Mouse (Mus musculus): ENCODE measurements around the gene Adamts7.

Adamts7 gene

DNA sequence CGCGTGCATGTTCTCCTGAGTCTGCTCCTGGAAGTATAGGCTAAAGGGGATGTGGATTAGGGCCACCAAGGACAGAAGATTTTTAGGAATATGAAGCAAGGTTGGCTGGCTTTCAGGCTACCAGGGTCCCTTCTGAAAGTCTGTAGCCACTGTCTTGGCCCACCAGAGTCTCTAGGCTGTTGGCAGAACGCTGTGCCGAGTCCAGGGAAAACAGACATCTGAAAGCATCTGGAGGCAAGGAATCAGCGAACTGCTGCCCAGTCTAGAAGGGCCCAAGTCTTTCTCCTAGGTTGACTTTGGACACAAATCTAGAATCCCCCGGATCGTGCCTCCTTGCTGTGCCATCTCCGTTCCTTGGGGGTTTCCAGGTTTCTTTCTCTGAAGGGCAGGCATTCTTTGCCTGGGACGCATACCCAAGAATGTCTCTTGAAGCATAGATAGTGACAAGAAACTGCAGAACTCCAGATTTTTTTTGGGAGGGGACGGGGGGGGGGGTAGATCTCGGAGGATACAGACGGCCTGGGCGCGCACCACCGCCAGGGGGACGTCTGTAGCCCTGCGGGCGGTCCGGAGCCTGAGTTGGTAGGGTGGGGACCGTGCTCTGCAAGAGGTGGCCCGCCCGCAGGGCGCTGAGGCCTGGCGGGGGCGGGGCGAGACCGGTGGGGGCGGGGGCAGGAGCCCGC is 485 bp upstream of the Adamts7 start:
- DNase-seq: peak; percentile 70

DNA sequence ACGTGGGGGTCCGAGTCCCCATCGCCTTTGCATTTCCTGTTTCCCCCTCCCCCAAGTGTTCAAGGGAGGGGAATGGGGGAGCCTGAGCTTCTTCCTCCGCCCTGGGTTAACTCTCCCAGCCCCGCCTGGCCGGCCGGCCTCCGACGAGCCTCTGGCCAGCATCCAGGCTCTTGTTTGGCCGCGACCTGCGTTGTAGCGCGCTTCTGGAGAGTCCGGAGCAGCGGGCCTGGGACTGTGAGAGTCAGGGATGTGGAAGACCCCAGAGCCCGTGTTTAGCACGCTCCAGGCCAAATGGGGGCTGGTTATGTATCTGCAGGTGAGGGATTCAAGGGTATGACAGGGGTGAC is 853 bp downstream of the Adamts7 start:
- DNase-seq: no peak

DNA sequence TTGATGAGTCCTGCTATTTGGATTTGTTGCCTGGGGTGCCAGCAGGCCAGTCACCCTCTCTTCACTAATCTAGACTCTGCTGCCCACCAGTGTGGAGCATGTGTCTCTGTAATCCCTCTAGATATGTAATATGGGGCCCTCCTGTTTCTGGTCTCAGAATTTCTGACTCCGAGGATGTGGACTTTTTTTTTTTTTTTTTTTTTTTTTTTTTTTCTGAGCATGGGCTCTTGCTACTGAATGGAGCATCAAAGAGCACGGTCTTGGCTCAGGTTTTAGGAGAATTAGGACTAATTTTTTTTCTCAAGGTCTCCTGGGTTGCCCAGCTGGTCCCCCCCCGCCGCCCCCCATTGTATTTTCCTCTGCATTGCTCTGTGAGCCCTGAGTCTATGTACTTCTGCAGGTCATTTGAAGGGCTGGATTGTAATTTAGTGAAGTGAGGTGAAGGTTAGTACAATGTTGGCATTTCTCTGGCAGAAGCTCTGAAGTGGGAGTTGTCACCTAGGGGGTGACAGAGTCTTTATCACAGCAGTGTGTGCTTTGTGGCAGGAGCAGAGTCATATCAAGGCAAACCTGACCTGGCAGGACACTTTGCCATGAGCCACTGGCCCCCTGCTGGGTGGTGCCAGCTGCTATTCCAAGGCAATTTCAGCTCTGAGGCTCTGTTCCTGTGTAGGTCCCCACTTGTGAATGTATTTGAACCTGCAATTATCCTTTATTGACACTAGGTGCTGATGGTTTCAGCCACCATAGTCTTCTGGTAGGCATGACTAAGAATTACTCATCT is 2.0 kb downstream of the Adamts7 start:
- DNase-seq: no peak

DNA sequence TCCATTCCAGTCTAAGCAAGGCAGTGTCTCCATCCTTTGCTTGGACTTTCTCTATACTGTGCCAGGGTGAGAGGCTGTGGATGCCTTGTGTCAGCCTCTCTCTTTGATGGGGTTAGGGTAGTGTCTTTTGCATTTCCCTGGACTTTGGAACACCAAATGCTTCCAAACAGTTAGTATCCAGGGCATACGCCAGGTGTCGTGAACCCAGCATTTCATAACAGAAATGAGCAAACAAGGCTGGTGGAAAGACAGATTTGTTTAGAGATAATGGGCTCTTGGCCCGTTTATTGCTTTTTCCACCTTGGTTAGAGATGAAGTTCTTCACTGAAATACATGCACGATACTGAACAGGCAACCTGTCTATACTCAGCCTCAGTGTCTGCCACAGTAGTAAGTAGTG is 2.7 kb downstream of the Adamts7 start:
- DNase-seq: no peak

DNA sequence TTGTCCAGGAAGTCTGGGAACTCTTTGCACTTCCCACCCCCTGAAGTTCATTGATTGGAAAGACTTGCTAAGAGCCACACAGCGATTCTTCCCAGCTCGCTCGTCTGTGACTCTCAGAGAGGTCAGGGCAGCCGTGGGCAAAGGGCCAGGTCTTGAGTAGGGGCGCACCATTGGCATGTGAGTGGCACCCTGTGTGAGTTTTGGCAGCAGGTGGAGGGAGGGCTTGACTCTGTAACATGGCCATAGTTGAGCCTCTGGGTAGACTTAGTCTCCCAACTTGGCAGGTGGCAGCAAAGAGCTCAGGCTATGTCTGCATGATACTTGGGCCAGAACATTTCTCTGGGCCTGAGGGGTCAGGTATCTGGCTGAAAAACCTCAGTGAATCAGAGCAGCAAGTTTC is 3.7 kb downstream of the Adamts7 start:
- no peak for DNase-seq

DNA sequence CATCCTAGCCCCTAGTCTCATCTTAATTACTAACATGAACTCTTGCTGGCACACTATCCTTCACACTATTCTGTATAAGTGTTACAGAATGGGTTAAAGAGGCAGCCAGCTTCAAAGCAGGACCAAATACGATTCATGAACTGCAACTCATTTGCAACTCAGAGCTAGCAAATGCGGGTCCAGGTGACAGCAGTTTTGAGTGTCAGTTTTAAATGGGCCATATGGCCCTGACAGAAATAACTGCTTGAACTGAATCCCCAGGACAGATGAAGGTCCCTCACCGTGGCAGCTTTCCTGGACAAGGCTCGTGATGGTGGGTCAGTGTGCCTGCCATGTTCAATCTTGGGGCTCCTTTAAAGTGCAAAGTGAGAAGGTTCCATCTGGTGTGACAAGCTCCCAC is 7.1 kb downstream of the Adamts7 start:
- DNase-seq: no peak

DNA sequence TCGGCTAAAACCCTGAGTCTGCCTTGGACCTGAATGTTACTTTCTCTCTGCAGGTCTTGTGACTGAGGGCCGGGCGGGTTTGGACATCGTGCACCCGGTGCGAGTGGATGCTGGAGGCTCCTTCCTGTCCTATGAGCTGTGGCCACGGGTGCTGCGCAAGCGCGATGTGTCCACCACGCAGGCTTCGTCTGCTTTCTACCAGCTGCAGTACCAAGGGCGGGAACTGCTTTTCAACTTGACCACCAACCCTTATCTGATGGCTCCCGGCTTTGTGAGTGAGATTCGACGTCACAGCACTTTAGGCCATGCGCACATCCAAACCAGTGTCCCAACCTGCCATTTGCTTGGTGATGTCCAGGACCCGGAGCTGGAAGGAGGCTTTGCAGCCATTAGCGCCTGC is 8.6 kb downstream of the Adamts7 start:
- DNase-seq: no peak

DNA sequence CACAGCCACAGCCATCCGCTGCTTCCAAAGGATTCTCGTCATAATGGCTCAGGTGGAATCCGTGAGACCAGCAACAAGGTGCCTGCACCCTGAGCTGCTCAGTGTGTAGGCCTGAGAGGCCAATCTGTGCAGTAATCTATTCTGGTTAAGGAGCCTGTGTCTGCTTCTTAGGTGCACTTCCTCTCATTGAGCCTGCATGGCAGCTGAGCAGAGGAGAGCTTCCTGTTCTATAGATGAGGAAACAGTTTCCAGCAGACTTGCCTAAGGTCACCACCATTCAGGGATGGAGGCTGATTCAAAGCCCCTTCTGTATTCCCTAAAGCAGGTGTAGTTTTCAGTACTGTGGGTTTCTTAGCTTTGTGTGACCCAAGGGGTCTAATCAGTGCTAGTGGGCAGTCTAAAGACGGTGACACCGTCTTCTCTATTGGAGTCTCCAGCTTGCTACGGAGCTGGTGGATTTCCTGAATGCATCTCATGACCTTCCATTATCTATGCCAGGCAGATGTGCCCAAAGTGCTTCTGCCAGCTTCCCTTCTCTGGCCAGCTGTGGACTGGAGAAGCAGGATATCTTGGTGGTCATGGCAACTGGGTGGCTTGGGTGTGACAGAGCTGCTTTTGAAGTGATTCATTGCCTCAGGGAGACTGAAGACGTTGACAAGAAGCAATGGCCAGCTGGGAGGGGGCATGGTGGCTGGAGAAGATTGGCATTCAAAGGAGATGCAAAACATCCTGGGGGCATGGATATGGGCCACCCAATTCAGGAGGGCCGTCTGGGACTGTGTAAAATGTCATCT is 9.9 kb downstream of the Adamts7 start:
- DNase-seq: no peak

DNA sequence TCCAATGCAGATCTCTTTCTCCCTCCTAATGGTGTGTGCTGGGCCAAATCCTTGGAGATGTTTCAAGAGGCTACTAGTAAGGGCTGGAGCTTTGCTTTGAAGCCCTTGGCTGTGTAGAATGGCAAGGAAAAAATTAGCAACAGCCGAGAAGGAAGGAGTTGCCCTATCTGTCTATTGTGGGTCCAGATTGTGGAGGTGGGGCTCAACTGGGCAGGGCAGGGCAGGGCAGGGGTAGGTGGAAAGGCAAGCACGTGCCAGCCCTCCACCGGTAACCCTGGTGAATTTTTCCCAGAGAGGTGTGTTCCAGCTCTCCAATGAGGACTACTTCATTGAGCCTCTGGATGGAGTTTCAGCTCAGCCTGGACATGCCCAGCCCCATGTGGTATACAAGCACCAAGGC is 10.5 kb downstream of the Adamts7 start:
- no peak for DNase-seq

DNA sequence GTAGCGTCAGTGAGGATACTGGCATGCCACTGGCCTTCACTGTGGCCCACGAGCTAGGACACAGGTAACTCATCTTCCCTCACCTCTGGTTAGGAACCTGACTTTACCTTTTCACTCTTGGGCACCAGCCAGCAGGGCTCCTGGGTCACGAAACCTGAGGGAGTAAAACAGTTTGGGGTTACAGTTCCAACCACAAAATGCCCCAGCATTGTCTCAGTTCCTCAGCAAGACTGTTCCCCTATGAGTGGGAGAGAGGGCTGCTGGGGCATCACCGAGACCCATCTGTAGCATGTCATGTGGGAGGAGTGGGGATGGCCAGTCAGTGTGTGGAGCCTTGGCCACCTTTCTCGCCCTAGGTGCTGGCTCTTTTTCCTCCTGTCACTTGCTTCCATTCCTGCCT is 16.5 kb downstream of the Adamts7 start:
- DNase-seq: no peak

DNA sequence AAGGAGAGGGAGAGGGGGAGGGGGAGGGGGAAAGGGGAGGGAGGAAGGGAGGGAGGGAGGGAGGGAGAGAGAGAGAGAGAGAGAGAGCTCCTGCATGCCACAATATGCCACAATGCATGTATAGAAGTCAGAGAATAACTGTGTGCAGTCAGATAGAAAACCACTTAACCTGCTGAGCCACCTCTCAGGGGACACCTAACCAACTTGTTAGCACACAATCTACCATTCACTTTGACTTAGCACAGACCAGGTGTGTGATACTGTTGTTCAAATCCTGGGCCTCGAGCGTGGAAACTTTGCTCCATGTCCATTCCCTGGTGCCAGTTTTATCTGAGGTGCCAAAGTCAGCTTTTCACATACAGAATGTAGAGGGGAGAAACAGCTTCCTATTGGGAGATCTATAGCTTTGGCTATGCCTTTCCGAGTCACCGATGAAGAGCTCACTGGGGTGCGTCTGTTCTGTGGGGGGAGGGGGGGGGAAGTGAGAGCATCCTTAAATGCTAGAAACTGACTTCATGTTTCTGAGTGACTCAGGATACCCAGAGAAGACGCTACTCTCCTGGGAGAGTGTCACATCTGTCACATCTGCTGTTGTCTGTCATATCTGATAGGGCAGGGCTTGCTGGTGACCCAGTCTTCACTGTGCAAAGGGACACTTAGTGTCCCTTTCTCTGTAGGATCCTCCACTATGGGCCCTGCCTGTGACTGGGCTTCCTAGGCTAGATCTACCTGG is 19.0 kb downstream of the Adamts7 start:
- DNase-seq: no peak

DNA sequence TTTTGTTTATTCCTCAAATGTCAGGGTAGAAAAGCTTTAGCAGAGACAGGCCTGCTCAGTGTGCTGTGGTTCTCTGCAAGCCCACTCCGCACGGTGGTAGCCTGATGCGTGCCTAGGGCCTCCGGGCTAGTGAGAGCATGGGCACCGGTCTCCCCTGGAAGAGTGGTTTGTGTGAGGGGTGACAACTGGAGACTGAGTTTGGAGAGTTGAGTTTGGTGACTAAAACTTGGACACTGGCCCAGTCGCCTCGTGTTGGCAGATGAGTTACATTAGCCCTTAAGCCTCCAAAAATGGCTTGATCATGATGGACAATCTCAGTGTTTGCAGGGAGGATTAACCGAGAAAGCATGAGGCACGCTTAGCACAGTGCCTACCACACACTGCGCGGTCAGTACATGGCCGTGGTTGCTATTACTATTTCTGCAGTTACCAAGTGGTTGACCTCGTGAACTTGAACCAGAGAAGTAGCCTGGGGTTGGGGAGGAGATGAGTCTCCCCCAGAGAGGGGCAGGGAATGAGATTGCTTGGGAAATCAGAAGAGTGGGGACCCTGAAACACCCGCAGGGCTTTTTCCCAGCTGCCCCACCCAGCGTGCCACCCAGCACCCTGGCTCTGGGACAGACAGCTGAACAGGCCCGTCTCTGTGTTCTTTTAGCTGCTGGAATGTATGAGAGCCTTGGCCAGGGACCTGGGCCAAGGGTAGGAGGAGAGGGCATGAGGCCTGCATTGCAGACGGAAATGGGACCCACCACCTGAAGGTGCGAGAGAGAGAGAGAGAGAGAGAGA is 20.0 kb downstream of the Adamts7 start:
- no peak for DNase-seq

DNA sequence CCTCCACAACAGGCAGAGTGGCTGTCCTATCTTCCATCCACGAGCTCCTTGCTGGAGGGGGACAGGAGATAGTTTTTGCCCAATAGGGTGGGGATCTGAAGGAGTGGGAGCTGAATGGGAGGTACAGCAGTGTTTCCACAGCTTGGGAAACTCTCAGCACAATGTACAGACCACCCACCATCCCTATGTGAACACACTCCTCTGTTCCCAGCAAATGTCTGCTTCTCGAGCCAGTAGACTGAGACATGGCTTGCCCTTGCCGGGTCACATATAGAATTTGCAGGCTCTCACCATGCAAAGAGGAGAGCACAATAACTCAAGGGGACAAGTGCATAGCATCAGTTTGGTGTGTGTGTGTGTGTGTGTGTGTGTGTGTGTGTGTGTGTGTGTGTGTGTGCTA is 20.7 kb downstream of the Adamts7 start:
- DNase-seq: no peak

DNA sequence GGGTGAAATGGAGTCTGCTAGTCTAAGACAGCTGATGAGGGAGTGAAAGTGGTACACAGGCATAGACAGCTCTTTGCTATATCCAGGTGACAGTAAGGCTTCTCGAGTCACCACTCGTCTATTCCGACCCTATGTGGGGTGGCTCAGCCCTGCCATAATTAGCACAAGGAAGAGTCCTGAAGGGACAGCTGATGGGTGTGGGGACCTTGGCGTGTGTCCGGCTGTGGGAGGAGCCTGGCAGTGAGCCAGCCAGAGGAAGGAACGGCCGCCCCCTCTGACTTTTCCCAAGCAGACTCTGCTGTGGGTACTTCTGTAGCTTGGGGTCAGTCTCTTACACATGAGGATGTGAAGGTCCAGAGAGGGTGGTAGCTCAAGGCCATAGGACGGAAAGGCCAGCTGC is 21.2 kb downstream of the Adamts7 start:
- DNase-seq: no peak

DNA sequence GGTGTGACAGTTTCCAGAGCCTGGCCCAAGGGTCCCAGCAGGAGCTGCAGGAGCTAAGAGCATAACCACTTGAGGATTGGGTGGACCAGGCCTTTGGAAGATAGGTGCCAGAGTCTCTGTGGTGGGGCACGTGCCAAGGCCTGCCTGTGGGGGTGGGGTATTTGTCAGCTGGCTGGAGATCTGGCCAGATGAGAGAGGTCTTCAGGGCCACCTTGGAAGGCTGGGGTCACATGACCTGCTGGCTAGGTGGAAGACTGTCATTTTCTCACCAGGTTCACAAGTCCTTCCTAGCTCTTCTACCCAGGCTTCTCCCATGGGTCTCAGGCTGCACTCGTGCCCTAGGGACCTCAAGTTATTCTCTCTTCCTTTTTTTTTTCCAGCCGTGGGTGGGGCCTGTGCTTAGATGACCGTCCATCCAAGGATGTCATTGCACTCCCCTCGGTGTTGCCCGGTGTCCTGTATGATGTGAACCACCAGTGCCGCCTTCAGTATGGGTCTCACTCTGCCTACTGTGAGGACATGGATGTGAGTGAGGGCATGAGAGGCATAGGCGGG is 22.6 kb downstream of the Adamts7 start:
- DNase-seq: no peak

DNA sequence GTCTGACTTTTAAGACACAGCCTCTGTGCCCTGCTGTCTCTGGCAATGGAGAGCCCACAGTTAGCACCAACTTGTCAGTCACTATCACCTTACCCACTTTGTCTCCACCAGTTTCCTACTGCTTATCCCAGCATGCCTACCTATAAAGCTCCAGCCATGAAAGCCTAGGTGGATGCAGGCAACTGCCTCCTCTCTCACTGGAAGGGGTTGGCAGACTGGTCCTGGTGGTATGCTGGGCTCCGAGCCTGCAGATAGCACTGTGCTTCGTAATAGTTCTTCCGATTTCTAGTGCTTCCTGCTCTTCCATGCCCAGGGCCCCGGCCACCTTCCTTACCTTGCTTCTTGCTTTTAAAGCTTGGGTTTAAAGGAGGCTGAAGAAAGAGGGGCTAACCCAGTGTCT is 26.0 kb downstream of the Adamts7 start:
- DNase-seq: no peak

DNA sequence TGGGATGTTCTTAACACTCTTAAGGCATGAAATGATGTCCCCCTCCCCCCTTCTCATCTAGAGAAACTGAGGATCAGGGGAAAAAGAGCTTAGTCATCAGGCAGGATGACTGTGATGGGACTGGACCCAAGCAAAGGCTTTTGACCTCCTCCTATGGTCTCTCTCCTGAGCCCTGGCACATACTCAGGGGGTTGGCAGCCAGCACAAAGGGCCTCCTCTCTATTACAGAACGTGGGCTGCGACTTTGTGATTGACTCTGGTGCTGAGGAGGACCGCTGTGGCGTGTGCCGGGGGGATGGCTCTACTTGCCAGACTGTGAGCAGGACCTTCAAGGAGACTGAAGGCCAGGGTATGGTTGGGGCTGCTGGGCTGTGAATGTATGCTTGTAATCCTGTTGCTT is 26.5 kb downstream of the Adamts7 start:
- no peak for DNase-seq

DNA sequence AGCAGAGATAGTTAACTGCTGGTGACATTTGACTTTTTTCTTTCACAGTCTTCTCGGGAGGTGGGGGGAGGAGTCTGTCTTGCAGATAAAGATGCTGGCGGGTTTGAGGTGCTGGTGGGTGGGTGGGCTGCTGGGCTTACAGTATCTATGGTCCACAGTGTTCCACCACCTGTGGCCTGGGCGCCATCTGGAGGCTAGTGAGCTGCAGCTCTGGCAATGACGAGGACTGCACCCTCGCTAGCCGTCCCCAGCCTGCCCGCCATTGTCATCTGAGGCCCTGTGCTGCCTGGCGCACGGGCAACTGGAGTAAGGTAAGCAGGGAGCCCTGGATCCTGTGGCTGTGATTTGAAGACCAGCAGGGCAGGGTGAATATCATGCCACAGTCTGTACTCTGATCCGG is 32.1 kb downstream of the Adamts7 start:
- DNase-seq: no peak

DNA sequence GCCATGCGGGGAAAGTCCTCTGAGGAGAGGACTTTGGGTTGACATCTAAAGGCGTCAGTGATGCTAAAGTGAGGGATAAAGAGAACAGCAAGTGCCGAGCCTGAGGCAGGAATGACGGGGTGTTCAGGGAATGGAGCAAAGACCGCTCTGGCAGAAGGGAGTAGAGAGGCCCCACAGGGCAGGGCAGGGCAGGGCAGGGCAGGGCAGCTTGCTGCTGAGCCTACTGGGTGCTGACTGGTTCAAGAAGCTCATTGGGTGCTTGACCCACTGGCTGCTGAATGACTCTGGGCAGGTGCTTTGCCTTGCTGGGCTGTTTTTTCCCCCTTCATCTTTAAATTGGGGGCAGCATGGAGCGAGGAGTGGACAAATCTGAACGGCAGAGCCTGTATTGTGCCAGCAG is 33.4 kb downstream of the Adamts7 start:
- DNase-seq: no peak

DNA sequence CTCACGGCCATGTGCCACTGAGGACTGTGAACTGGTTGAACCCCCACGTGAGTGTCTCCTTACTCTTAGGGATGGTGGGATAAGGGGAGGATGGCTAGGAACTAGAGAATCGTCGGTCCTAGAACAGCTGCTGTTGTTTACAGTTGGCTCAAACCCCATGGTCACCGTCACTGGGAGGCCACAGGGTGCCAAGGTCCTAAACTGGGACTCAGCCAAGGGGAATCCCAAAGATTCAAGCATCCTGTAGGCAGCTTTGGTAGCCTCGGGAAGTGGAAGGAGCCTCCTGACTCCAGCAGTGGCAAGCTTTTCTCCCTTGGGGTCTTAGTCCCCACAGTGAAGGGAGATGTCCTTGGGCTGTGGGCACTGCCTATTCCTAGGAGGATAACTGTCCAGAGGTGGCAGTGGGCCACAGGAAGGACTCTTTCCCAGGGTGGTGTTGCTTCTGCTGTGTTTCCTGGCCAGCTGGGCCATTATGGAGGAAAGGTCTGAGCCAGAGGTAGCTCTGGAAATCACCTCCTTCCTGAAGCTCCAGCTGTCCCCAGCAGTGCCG is 34.3 kb downstream of the Adamts7 start:
- no peak for DNase-seq

DNA sequence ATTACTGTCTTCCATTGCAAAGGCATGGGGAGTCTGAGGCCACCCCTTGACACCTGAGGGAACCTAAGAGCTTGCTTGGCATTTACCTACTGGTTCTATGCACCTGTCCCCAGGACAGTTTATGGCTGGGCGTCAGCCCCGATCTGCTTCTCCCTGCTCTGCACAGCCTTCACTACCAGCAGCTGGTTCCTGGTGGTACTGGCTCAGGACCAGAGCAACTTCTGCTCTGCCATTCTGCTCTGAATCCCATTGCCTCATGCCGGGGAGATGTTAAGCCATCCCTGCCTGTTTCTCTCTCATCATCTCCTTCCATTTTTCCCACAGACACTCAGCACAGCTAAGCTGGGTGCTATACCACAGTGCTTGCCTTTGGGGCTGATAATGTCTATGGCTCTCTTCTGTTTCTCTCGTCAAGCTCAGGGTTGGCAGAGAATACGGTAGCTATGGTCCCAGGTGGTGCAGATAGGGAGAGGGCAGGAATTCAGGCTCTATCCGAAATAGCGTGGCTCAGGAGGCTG is 35.1 kb downstream of the Adamts7 start:
- DNase-seq: no peak

Data from thymus, postnatal 14 days (tissue).